Mouse (Mus musculus) sigmoid colon, adult 10 weeks (tissue): ENCODE results near the gene Stat1. TPM values are rescaled to one million over a fixed set of nuclear protein-coding genes. Genes with fewer than 3 reads are reported as not detected.

Source experiments
- polyA plus RNA-seq: library from polyadenylated mRNA; stranded (reverse); fragments of 350-450 nt; fragmentation: Illumina TruSeq; extraction: RNeasy Lipid Tissue Mini Kit (QIAGEN cat#74804); gene quantifications from one replicate; pipeline ENCODE4 v1.2.3, GENCODE M21; 2014; ENCODE audit warnings: low read depth, low replicate concordance

Stat1 gene
- polyA plus RNA-seq, result 75.5 TPM

DNA sequence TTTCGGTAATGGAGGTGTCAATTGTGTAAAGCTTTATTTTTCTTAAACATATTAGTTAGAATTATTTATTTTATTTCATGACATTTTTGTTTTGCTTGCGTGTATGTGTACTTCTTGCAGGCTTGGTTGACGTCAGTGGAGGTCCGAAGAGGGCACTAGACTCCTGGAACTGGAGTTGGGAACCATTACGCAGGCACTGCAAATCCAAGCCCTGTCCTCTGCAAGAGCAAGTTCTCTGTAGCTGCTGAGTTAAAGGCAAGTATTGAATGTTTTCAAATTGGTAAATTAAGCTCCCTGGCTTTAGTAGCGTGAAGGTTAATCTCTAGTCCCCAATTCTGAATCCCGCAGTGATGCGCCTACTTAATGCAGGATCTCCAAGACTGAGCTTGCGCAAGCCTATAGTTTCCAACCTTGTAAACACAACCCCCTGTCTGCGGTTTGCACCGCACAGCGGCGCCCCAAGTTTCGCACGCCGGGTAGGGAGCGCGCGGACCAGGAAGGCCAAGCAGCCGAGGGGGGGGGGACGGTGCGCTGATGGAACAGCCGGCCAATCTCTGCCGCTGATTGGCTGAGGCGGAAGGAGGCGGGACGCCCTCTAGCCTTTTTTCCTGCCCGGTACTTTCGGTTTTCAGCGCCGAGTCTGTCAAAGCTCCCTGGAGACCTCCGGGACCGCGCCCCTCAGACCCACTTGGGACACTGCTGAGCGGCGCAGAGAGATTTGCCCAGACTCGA lies at the start of gene Stat1:
TSS of gene Stat1 (plus strand) at position 581 of the 732 bp plus-strand sequence.

Other genes with a start within 250 kb of the Stat1 start
- 61.2 TPM for gene Myo1b, start 203.4 kb upstream of the Stat1 start, polyA plus RNA-seq
- 3.0 TPM for gene Stat4, start 132.3 kb upstream of the Stat1 start, polyA plus RNA-seq
- gene Gls, start 113.8 kb downstream of the Stat1 start, polyA plus RNA-seq, result 372 TPM